Mouse (Mus musculus): ENCODE measurements around the gene Tuba4a.
A peak's percentile ranks its signal among the peaks of the same experiment; 100 is the strongest.

Gene Tuba4a

DNA sequence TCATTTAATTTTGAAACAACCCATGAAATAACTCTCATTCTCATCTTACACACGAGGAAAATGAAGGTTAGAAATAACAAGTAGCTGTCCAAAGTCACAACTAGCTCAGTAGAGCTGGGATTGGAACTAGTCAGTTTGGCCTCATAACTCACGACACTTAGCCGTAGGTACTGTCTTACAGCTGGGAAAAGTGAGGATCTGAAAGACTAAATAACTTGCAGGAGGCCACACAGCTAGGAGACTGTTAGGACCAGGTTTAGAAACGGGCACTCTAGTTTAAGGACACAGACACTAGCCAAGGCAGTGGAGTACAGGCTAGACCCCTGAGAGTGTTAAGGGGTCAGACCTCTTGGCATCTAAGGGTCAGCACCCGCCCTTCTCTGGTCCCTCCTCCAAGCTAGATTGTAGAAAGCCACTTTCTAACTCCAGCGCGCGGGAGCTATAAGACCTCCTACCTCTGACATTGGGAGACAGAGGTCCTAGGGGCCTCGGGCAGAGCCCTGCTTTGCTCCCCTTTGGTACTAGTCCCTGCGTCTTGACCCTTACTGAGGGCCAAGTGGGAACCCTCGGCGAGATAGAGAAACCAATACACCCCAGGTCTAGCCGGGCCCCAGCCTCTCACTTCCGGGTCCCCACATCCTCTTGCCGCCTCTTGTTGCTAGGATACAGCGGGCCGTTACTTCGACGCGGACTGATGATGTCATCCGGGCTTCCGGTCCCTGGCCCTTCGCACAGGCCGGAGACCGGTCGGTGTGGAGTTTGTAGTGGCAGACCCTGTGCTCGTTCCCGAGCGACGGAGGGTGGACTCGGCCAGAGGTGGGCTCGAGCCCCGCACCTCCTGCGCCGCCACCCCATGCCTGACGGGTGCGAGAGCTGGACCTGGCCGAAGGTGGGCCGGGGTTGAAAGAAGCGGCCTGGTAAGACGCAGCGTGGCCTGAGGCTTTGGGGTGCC is 9.3 kb downstream of the Tuba4a start, which contains the start of the genes Glb1l and Stk16:
Gene Glb1l (minus strand): TSS at position 678 of the 952 bp plus-strand sequence.
Gene Stk16 (plus strand): TSS at position 703 of the 952 bp plus-strand sequence.
- peak; percentile 96 for DNase-seq

DNA sequence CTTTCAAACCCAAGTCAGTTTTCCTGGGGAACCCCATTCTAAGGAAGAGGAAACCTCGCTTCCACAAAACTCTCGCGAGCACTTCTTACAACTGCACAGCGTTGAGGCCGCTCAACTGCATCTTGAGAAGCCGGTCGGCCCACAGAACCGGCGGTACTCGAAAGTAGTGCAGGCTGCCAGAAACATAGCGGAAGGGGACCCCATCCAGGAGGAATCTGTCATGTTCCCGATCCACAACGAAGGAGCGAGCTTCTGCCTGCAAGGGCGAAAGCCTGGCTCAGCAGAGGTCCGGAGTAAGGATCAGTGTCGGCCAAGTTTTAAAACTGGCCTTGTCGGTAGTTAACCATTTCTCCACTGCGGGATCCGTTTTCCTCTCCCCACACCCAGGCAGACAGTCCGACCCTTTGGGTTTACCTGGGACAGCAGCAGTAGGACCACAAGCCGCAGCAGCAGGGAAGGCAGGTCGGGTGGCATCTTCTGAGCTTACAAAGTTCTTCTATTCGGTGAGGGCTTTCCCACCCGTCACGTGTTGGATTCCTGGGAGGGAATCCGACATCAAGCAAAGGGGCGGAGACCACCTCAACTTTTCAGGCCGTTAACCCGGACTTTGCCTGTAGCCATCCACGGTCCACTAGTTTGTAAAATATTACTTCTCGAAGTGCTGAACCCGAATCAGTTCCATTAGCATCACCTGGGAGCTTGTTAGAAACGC is 10.5 kb downstream of the Tuba4a start:
- DNase-seq, result peak; percentile 58

GRCm38 (mm10) chr1:75201236-75201635 is 18.4 kb downstream of the Tuba4a start:
- no peak for DNase-seq

- DNase-seq, result peak; percentile 44
These were observed 27.2 kb downstream of the Tuba4a start for GRCm38 (mm10) chr1:75192452-75192851.

DNA sequence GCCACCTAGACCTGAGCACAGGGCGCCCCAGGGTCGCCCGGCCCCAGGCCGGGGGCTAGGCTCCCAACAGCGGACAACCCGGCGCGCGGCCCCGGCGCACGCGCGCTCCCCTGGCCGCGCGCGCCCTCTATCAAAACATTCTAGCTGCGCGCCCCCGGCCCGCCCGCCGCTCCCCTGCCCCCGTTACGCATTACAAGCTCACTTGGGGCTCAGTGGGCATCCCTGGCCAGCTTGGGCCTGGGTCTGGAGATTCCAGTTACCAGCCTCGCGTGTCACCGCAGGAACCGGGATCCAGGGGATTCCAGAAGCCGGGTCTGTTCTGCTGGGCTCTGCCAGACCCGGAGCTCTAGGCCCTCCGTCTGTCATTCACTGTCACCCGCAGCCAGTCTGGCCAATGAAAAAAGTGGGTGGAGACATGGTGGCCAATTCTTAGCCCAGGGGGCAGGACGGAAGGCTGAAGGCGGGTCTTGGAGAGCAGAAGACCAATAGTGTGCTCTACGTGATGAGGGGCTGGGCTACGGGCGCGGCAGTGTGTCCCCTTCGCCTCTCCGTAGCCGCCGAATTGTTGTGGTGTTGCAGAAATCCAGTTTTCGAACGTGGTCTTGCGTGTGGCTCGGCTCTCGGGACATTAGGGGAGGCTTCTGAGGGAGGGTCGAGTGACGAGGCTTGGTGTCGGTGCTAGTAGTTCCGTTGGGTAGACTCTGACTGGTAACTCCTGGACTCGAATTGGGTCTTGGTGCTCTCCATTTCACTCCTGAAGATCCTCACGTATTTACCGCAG is 27.9 kb downstream of the Tuba4a start, which contains the start of the genes Ankzf1 and Atg9a:
Gene Ankzf1 (plus strand): TSS at position 530 of the 781 bp plus-strand sequence.
Gene Atg9a (minus strand): TSS at position 575 of the 781 bp plus-strand sequence.
- DNase-seq, result peak; percentile 89

DNA sequence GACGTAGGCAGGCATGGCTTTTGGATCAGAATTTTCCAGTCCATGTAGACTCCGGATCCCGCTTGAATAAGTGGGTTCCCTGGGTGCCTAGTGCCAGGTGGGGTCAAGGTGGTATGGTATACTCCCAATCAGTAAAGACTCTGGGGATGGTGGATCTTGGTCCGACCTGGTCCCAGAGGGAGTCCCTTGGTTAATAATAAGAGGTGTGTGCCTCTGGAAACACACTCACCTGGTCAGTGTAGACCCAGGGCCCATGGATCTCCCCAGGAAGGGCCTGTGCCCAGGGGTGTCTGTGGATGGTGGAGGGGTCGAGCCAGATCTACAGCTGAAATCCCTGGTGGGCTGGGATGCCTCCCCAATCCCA is 28.4 kb downstream of the Tuba4a start:
- DNase-seq, result no peak

GRCm38 (mm10) chr1:75190577-75190976 is 29.1 kb downstream of the Tuba4a start:
- DNase-seq, result no peak

- DNase-seq, result no peak
These were observed 31.7 kb downstream of the Tuba4a start for GRCm38 (mm10) chr1:75187914-75188483.

DNA sequence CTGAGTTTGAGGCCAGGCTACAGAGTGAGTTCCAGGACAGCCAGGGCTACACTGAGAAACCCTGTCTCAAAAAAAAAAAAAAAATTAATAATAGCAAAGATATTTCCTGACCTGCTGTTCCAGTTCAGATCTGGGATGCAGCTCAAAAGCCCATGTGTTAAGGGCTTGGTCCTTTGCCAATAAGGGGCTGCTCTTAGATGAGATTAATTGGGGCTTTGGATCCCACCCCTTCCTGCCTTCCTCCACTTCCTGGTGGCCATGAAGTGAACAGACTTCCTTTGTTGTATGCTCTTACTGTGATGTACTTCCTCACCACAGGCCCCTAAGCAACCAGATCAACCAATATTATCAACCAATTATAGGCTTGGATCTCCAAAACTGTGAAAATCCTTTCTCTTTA is 32.5 kb downstream of the Tuba4a start:
- DNase-seq, result no peak

DNA sequence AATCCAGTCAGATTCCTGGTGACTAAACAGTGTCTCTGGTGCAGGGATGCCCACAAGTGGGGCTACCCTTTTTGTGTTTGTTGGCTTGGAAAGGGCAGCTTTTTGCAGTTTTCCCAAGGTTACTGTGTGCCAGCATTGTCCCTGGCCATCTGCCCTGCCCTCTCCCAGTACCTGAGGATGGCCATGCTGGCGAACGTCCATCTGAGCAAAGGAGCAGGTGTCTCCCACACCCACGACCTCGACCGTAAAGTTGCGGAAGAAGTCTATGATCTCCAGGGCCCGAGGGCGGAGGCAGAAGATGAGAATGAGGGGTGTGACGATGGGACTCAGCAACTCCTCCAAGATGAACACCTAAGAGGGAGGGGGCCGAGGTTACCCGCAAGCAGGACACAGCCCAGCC is 34.2 kb downstream of the Tuba4a start:
- DNase-seq, result no peak

DNA sequence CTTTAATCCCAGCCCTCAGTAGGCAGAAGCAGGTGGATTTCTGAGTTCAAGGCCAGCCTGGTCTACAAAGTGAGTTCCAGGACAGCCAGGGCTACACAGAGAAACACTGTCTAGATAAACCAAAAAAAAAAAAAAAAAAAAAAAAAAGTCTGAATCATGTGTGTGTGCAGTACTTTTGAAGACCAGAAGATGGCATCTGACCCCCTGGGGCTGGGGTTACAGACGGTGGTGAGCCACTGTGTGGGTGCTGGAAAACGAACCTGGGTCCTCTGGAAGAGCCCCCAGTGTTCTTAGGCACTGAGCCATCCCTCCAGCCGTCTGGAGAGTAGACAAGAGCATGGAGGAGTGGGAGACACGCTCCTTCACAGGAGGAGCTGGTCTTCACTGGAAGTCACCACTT is 37.5 kb downstream of the Tuba4a start:
- DNase-seq, result no peak

DNA sequence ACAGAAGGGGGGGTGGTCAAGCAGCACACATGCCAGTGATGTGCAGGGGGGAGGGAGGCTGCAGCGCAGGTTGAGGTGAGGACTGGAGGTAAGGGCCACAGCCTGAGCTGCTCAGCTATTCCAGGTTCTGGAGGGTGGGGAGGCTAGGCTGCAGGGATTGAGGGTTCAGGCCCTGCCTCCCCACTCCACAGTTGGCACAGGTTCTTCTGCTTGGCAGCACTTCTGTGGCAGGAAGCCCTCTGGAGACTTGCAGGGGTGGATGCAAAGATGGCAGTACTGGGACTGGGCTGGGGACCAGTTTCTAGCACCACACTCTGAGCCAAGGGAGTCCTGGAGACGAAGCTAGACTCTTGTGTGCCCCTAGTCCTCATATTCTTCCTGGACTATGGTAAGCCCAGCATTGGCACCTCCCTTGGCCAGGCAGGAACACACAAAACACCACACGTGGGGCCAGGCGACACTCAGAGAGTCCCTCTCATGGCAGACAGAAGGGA is 38.2 kb downstream of the Tuba4a start:
- no peak for DNase-seq

DNA sequence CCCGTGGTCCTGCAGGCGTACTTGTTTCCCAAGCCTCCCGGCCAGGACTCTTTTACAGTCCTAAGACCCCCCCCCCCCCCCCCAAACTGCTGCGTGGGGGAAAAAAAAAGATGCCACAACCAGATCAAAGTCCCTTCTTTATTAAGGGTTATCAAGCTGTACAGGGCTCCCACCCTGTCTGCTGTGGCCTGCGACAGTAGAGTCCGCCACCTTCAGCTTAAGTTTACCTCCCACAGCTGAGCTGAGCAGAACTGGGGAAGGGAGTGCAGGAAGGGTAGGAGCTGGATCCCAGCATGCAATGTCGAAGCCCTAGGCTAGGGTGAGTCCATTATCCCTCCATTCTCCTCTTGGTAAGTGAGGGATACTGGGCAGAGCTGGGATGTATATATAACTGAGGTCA is 38.9 kb downstream of the Tuba4a start:
- no peak for DNase-seq

DNA sequence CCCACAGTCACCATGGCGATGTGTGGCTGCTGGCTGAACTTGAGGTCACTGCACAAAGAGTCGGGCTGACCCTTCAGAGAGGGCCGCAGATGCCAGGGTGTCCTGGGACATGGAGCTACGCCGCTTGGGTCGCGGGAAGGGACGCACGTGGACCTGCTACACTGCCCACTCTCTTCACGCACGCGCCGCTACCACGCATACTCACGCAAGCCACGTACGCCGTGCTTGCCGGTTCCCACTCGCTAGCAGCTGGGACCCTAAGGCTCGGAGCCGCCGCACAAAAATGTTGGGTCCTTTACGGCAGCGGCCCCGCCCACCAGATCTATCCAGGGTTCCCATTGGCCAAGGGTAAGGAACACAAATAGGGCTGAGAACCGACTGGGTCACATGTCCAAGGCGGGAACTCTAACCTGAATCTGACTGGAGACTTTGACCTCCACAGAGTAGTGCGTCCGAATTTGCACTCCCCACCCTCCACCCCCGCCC is 39.5 kb downstream of the Tuba4a start, which contains the start of gene Abcb6:
Gene Abcb6 (minus strand): TSS at position 288 of the 486 bp plus-strand sequence.
- peak; percentile 90 for DNase-seq

DNA sequence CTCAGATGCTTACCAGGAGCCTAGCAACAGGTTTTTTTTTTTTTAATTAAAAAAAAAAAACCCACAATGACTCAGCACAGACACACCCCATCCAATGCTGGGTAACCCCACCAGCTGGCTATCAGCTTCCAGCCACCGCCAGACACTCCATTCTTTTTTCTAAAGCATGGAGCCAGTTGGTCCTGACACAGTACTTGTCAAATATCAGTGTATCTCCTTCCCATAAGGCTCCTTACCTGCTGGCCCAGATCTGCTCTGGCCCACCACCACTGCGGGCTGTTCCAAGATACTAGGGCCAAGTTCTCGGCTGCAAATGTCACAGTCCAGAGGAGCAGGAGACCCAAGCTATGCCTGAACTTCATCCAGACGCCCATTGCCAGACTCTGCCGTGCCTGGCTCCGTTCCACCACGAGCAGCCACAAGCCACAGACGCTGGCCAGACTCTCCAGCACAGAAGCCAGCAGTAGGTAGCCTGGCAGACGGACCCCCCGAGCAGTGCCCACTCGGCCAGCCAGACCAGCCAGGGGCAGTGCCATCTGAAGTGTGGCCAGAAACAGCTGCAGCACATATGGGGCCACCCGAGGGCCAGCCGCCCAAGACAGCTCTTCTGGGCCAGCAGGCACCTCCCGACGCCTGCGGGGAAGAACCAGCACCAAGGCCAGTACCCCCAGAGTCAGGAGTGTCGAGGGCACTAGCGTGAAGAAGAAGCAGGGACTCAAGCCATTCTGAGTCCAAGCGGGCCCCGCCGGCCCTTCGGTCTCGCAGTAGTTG is 40.1 kb downstream of the Tuba4a start:
- DNase-seq, result no peak

DNA sequence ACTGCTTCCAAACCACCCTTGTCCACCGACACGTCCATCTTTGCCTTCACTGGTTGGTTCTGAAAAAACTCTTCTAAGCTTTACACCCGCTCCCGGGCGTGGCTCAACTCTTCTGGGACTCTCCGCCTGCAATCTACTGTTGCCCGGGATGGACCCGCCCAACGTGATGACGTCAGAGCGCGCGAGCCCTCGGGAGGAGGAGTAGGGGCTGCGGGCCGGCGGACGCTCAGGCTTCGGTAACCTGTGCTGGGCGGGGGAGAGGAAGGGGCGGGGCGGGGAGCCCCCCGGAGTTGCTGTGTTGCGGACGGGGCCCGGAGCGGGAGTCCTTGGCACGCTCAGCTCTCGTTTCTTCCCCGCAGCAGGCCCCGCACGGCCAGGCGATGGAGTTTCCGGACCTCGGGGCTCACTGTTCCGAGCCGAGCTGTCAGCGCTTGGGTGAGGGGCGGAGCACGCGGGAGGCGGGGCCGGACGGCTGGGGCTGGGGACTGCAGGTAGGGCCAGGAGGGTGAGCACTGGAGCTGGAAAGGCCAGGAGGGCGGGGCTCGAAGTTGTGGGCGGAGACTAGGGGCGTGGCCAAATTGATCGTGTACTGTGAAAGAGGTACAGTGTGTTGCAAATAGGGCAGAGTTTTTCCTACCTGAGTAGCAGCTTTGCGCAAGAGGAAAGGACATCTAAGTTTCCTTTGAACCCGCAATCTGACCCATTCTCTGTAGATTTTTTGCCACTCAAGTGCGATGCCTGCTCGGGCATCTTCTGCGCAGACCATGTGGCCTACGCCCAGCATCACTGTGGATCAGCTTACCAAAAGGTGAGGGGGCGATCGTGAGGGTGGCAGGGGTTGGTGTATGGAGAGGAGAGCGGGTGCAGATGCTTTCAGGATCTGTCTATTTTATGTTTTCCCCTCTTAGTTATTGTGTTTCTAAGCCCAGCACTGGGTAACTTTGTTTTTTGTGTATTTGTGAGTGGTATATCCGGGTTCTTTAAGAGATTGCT is 50.9 kb downstream of the Tuba4a start, which contains the start of gene Zfand2b:
Gene Zfand2b (plus strand): TSS at position 175 of the 993 bp plus-strand sequence.
- DNase-seq, result peak; percentile 99

GRCm38 (mm10) chr1:75168093-75168471 is 51.6 kb downstream of the Tuba4a start:
- no peak for DNase-seq
